Mouse (Mus musculus) thymus, postnatal 14 days (tissue): Measurements from ENCODE around the gene Sprtn.

Experiments
- DNase-seq: peaks from one replicate; pipeline ENCODE4 v3.0.0; 2021

Sprtn gene

DNA sequence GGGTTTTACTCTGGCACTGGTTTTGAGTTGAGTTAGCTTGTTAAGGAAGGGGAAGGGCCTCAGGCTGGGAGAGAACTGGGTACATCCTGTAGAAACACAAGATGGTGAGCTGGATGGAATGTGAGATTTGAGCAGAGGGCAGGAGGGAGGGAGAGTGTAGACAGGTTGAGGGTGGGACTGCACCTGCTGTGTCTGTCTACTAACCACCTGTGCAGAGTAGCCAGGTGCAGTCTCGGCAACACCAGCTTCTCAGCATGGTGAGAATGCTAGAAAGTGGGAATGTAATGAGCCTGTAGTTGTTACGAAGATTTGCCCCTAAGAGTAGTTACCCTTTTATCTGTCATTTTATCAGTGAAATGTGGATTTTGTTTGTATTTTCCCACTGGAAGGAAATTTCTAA lies 7.8 kb downstream of the Sprtn start:
- DNase-seq = no peak

DNA sequence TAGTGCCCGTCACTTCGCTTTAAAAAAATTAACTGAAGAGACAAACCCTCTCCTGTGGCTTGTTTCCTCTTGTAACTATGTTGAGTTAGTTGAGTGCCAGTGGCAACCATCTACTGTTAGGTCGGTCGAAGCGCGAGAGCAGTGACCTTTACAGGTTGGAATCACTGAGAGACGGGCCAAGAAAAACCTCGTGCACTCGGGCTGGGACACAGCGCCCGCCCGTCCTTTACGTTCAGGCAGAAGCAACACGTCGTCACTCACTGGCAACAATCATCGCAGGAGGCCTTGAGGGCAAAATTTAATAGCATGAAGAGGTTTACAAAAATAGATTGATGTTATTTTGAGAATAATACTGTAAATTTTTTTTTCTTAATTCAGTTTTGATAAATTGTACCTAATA lies 12.2 kb downstream of the Sprtn start:
- no peak for DNase-seq

DNA sequence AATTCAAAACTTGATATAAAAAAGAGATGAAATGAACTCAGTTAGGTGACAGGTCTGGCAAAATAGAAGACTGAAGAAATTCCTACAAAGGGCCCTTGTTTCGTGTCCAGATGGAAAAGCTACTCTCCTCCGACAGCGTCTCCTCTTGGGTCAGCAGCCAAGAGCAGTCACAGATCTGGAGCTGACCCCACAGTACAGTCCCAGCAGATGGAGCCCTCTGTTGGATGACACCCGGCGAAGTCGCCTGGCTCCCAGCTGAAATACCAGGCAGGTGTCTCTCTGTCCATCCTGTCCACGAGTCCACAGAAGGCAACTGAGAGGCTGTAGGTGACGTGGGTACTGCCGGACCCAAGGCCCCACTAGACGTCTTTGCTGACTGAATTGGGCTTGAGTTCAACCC lies 12.7 kb downstream of the Sprtn start:
- no peak for DNase-seq

GRCm38 (mm10) chr8:124911938-124912872 lies 14.5 kb downstream of the Sprtn start:
- DNase-seq = no peak

- no peak for DNase-seq
Observed at GRCm38 (mm10) chr8:124914061-124914460, 16.4 kb downstream of the Sprtn start.

GRCm38 (mm10) chr8:124917741-124918484 lies 20.2 kb downstream of the Sprtn start:
- no peak for DNase-seq

GRCm38 (mm10) chr8:124921369-124922279 lies 23.9 kb downstream of the Sprtn start:
- no peak for DNase-seq

GRCm38 (mm10) chr8:124922490-124923089 lies 24.9 kb downstream of the Sprtn start:
- DNase-seq = no peak

- DNase-seq = no peak
Observed at GRCm38 (mm10) chr8:124923971-124924652, 26.4 kb downstream of the Sprtn start.

GRCm38 (mm10) chr8:124925544-124926266 lies 28.0 kb downstream of the Sprtn start:
- peak; percentile 43 for DNase-seq

GRCm38 (mm10) chr8:124926351-124926771 lies 28.7 kb downstream of the Sprtn start:
- DNase-seq = no peak

DNA sequence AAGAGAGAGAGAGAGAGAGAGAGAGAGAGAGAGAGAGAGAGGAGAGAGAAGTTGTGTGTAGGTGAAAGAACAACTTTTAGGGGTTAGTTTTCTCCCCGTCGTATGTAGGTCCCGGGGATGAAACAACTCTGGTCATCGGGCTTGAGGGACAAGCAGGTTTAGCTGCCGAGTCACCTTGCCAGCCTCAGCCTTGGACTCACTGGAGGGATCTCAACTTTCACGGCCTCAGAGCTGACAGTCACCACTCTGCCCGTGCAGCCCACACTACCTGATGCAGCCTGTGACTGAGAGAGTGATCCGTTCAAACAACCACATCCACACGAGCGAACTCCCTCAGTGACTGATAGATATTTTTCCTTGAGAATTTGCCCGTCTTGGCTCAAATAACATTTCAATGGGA lies 31.3 kb downstream of the Sprtn start:
- DNase-seq = no peak

- no peak for DNase-seq
Observed at GRCm38 (mm10) chr8:124930086-124930485, 32.4 kb downstream of the Sprtn start.

DNA sequence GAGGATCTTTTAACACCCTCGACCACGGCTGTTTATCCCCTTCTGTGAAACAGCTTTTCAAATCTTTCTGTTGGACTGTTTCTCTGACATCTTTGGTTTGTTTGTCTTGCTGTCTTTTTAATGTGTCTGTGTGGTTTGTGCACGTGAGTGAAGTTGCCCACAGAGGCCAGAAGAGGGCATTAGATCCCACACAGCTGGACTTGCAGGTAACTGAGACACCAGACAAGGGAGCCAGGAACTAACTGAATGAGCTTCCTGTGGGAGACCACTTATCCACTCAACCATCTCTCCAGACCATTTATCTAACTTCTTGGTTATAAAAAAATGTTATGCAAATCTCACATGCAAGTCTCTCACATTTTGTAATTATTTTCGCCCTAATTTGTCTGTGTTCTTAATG lies 33.0 kb downstream of the Sprtn start:
- DNase-seq = no peak

DNA sequence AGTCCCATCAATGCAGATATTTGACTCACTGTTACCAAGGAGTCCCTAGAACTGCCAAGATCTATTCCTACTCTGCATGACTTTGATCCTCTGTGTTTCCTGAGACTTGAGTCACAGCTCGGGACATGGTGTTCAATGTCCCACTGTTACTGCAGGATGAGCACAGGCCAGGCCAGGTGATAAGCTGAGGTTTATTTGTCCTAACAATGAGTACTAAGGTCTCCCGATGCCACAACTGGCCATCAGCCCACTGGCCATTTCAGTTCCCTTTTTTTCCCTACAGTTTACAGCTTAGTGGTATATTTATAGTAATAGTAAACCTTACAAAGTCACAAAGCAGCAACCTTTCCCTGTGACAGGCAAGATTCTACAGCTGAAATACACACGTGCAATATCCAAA lies 34.7 kb downstream of the Sprtn start:
- no peak for DNase-seq

DNA sequence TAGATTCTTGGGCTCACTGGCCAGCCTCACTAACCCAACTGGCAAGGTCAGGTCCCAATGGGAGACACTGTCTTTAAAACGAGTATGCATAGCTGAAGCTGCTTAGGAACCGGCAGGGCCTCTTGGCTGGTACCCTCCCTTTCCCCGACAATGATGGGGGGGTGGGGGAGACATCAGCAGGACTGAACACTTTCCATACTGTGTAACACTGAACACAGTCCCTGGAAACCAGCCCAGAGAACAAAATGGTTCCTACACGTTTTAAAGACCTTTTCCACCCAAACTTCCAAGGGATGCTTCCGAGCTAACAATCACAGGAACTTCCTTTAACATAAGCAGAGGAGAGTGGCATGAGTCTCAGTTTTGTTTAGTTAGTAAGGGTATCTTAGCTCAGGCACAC lies 37.4 kb downstream of the Sprtn start:
- no peak for DNase-seq

- no peak for DNase-seq
Observed at GRCm38 (mm10) chr8:124936699-124937098, 39.0 kb downstream of the Sprtn start.

GRCm38 (mm10) chr8:124937293-124937692 lies 39.6 kb downstream of the Sprtn start:
- DNase-seq = no peak

DNA sequence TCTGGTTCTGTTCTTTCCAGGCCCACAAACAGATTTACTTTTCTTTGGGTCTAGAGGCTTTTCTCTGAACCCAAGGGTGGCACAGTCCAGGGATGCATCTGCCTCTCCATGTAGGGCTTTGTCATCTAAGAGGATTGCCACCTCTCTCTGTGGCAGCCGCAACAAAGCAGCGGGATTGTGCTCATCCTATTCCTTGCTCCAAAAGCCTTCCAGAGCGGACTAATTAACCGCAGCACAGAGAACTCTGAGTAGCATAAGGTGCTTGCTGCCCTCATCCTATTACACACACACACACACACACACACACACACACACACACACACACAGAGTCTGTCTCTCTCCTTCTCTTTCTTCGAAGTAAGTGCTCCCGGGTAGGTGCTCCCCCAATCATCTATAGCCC lies 46.1 kb downstream of the Sprtn start:
- no peak for DNase-seq

- no peak for DNase-seq
Observed at GRCm38 (mm10) chr8:124944406-124944805, 46.7 kb downstream of the Sprtn start.
